Mouse (Mus musculus): ENCODE data around the gene Eif5b. TPM values are rescaled to one million over a fixed set of nuclear protein-coding genes. Genes with fewer than 3 reads are reported as not detected.
A peak's percentile ranks its signal among the peaks of the same experiment; 100 is the strongest.

The Eif5b gene
- polyA plus RNA-seq, 1 experiment from 2014 or later: 32.1 TPM

- Histone ChIP-seq H3K27ac (replicated peaks; ENCODE audit: low read depth, low read length) (peak overlapping the region; percentile 76), H3K4me1 (ENCODE audit: control insufficient read depth, insufficient read depth, low read length) (peaks cover 12% of the 10 kb centered on the region), H3K9me3 (ENCODE audit: control insufficient read depth, low read length) (no peaks in the 10 kb centered on the region), H3K36me3 (ENCODE audit: control insufficient read depth, insufficient read depth, low read length) (peaks cover 12% of the 10 kb centered on the region), H3K27me3 (ENCODE audit: control insufficient read depth, insufficient read depth, low read length) (no peaks in the 10 kb centered on the region), H3K9ac (ENCODE audit: low read length) (peak overlapping the region; percentile 87), H3K4me2 (ENCODE audit: low read depth, severe bottlenecking) (peak overlapping the region; percentile 86), H3K4me3 (ENCODE audit: low read depth, low read length) (peak overlapping the region; percentile 92)
- peak; percentile 98 for DNase-seq (ENCODE audit: low spot score)
- WGBS: under 1% methylated on average over 42 of the region's 42 CpGs
- ATAC-seq (ENCODE audit: insufficient number of reproducible peaks, low FRiP score, low TSS enrichment, low read depth): peak; percentile 95
Measured at GRCm38 (mm10) chr1:37996877-37997484, 829 bp upstream of the Eif5b start.

- peaks cover 12% of the 10 kb centered on the region for H3K4me1 ChIP-seq (ENCODE audit: control insufficient read depth, insufficient read depth, low read length)
- ATAC-seq (ENCODE audit: insufficient number of reproducible peaks, low FRiP score, low TSS enrichment, low read depth): peak; percentile 24; the same call in 1 of the 2 replicates
- H3K9ac ChIP-seq (ENCODE audit: low read length): peak overlapping the region; percentile 89
- H3K9me3 ChIP-seq (ENCODE audit: control insufficient read depth, low read length): no peaks in the 10 kb centered on the region
- no peak for DNase-seq (ENCODE audit: low spot score)
- peak overlapping the region; percentile 86 for H3K4me2 ChIP-seq (ENCODE audit: low read depth, severe bottlenecking)
- H3K27ac ChIP-seq (replicated peaks; ENCODE audit: low read depth, low read length): peak overlapping the region; percentile 53
- H3K4me3 ChIP-seq (ENCODE audit: low read depth, low read length): peak overlapping the region; percentile 92
- WGBS: 3% methylated on average over 30 of the region's 47 CpGs
- peaks cover 8% of the 10 kb centered on the region for H3K36me3 ChIP-seq (ENCODE audit: control insufficient read depth, insufficient read depth, low read length)
- no peaks in the 10 kb centered on the region for H3K27me3 ChIP-seq (ENCODE audit: control insufficient read depth, insufficient read depth, low read length)
Measured at GRCm38 (mm10) chr1:37998371-37999199, 775 bp downstream of the Eif5b start.

GRCm38 (mm10) chr1:37999552-37999951 lies 1.7 kb downstream of the Eif5b start:
- Histone ChIP-seq H3K4me2 (ENCODE audit: low read depth, severe bottlenecking) (no peak overlapping the region), H3K27ac (replicated peaks; ENCODE audit: low read depth, low read length) (no peak overlapping the region), H3K9me3 (ENCODE audit: control insufficient read depth, low read length) (no peaks in the 10 kb centered on the region), H3K4me3 (ENCODE audit: low read depth, low read length) (no peak overlapping the region), H3K4me1 (ENCODE audit: control insufficient read depth, insufficient read depth, low read length) (peaks cover 12% of the 10 kb centered on the region), H3K9ac (ENCODE audit: low read length) (no peak overlapping the region), H3K36me3 (ENCODE audit: control insufficient read depth, insufficient read depth, low read length) (peaks cover 5% of the 10 kb centered on the region), H3K27me3 (ENCODE audit: control insufficient read depth, insufficient read depth, low read length) (no peaks in the 10 kb centered on the region)
- no peak for DNase-seq (ENCODE audit: low spot score)
- 88% methylated on average over 3 of the region's 3 CpGs for WGBS
- no peak for ATAC-seq (ENCODE audit: insufficient number of reproducible peaks, low FRiP score, low TSS enrichment, low read depth)

- DNase-seq (ENCODE audit: low spot score): no peak
- no peak overlapping the region for H3K4me2 ChIP-seq (ENCODE audit: low read depth, severe bottlenecking)
- ATAC-seq (ENCODE audit: insufficient number of reproducible peaks, low FRiP score, low TSS enrichment, low read depth): no peak
- 92% methylated on average over 8 of the region's 8 CpGs for WGBS
- H3K27me3 ChIP-seq (ENCODE audit: control insufficient read depth, insufficient read depth, low read length): no peaks in the 10 kb centered on the region
- no peak overlapping the region for H3K4me3 ChIP-seq (ENCODE audit: low read depth, low read length)
- H3K27ac ChIP-seq (replicated peaks; ENCODE audit: low read depth, low read length): no peak overlapping the region
- H3K9ac ChIP-seq (ENCODE audit: low read length): no peak overlapping the region
- no peaks in the 10 kb centered on the region for H3K9me3 ChIP-seq (ENCODE audit: control insufficient read depth, low read length)
- peaks cover 12% of the 10 kb centered on the region for H3K4me1 ChIP-seq (ENCODE audit: control insufficient read depth, insufficient read depth, low read length)
- no peaks in the 10 kb centered on the region for H3K36me3 ChIP-seq (ENCODE audit: control insufficient read depth, insufficient read depth, low read length)
Measured at GRCm38 (mm10) chr1:38000844-38001243, 3.0 kb downstream of the Eif5b start.

- Histone ChIP-seq H3K4me1 (ENCODE audit: control insufficient read depth, insufficient read depth, low read length) (peaks cover 7% of the 10 kb centered on the region; the same call in 1 of the 2 replicates), H3K9ac (ENCODE audit: low read length) (no peak overlapping the region), H3K9me3 (ENCODE audit: control insufficient read depth, low read length) (no peaks in the 10 kb centered on the region), H3K4me2 (ENCODE audit: low read depth, severe bottlenecking) (no peak overlapping the region), H3K4me3 (ENCODE audit: low read depth, low read length) (no peak overlapping the region), H3K27ac (replicated peaks; ENCODE audit: low read depth, low read length) (no peak overlapping the region), H3K36me3 (ENCODE audit: control insufficient read depth, insufficient read depth, low read length) (no peaks in the 10 kb centered on the region), H3K27me3 (ENCODE audit: control insufficient read depth, insufficient read depth, low read length) (no peaks in the 10 kb centered on the region)
- WGBS: 91% methylated on average over 9 of the region's 9 CpGs
- ATAC-seq (ENCODE audit: insufficient number of reproducible peaks, low FRiP score, low TSS enrichment, low read depth): no peak
- no peak for DNase-seq (ENCODE audit: low spot score)
Measured at GRCm38 (mm10) chr1:38001956-38002355, 4.1 kb downstream of the Eif5b start.

GRCm38 (mm10) chr1:38003046-38003445 lies 5.2 kb downstream of the Eif5b start:
- Histone ChIP-seq H3K9me3 (ENCODE audit: control insufficient read depth, low read length) (no peaks in the 10 kb centered on the region), H3K27me3 (ENCODE audit: control insufficient read depth, insufficient read depth, low read length) (no peaks in the 10 kb centered on the region), H3K27ac (replicated peaks; ENCODE audit: low read depth, low read length) (no peak overlapping the region), H3K4me2 (ENCODE audit: low read depth, severe bottlenecking) (no peak overlapping the region), H3K36me3 (ENCODE audit: control insufficient read depth, insufficient read depth, low read length) (no peaks in the 10 kb centered on the region), H3K9ac (ENCODE audit: low read length) (no peak overlapping the region), H3K4me1 (ENCODE audit: control insufficient read depth, insufficient read depth, low read length) (peaks cover 7% of the 10 kb centered on the region; the same call in 1 of the 2 replicates), H3K4me3 (ENCODE audit: low read depth, low read length) (no peak overlapping the region)
- ATAC-seq (ENCODE audit: insufficient number of reproducible peaks, low FRiP score, low TSS enrichment, low read depth) (no peak), DNase-seq (ENCODE audit: low spot score) (no peak)
- 93% methylated on average over 3 of the region's 3 CpGs for WGBS

- no peaks in the 10 kb centered on the region for H3K27me3 ChIP-seq (ENCODE audit: control insufficient read depth, insufficient read depth, low read length)
- H3K4me3 ChIP-seq (ENCODE audit: low read depth, low read length): no peak overlapping the region
- DNase-seq (ENCODE audit: low spot score) (no peak), ATAC-seq (ENCODE audit: insufficient number of reproducible peaks, low FRiP score, low TSS enrichment, low read depth) (no peak)
- H3K4me2 ChIP-seq (ENCODE audit: low read depth, severe bottlenecking): no peak overlapping the region
- H3K9ac ChIP-seq (ENCODE audit: low read length): no peak overlapping the region
- H3K4me1 ChIP-seq (ENCODE audit: control insufficient read depth, insufficient read depth, low read length): no peaks in the 10 kb centered on the region
- no peak overlapping the region for H3K27ac ChIP-seq (replicated peaks; ENCODE audit: low read depth, low read length)
- H3K36me3 ChIP-seq (ENCODE audit: control insufficient read depth, insufficient read depth, low read length): no peaks in the 10 kb centered on the region
- WGBS: 76% methylated on average over 3 of the region's 3 CpGs
- H3K9me3 ChIP-seq (ENCODE audit: control insufficient read depth, low read length): no peaks in the 10 kb centered on the region
Measured at GRCm38 (mm10) chr1:38006741-38007140, 8.9 kb downstream of the Eif5b start.

GRCm38 (mm10) chr1:38011647-38012046 lies 13.8 kb downstream of the Eif5b start:
- Histone ChIP-seq H3K4me3 (ENCODE audit: low read depth, low read length) (no peak overlapping the region), H3K9me3 (ENCODE audit: control insufficient read depth, low read length) (no peaks in the 10 kb centered on the region), H3K27me3 (ENCODE audit: control insufficient read depth, insufficient read depth, low read length) (no peaks in the 10 kb centered on the region), H3K4me2 (ENCODE audit: low read depth, severe bottlenecking) (no peak overlapping the region), H3K9ac (ENCODE audit: low read length) (no peak overlapping the region), H3K27ac (replicated peaks; ENCODE audit: low read depth, low read length) (no peak overlapping the region), H3K36me3 (ENCODE audit: control insufficient read depth, insufficient read depth, low read length) (no peaks in the 10 kb centered on the region), H3K4me1 (ENCODE audit: control insufficient read depth, insufficient read depth, low read length) (no peaks in the 10 kb centered on the region)
- 84% methylated on average over 6 of the region's 6 CpGs for WGBS
- DNase-seq (ENCODE audit: low spot score): no peak
- ATAC-seq (ENCODE audit: insufficient number of reproducible peaks, low FRiP score, low TSS enrichment, low read depth): no peak
